Mouse (Mus musculus): ENCODE data around the gene Nkapd1.
"Not testable (repeated sequence)": the region's sequence is repeated elsewhere in the genome, so short reads cannot be mapped to it uniquely, and the experiment has no call there.

Gene Nkapd1

GRCm38 (mm10) chr9:50616766-50617603 lies at the start of gene Nkapd1, which contains the start of gene Pih1d2:
Gene Nkapd1, minus strand, starts transcription at chr9:50617464.
Gene Pih1d2, plus strand, starts transcription at chr9:50617321.
- peak; percentile 88 for DNase-seq (ENCODE audit: low spot score)

DNA sequence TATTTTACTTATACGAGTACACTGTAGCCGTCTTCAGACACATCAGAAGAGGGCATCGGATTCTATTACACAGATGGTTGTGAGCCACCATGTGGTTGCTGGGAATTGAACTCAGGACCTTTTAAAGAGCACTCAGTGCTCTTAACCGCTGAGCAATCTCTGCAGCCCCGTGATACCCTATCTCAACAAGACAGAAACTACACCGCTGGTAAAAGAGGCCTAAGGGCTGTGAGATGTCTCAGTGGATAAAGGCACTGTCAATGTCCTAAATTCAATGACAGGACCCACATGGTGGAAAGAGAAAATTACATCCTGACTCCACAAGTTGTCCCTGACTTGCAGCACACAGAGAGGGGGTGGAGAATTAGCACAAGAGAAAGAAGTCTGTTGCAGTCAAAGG lies 49.2 kb upstream of the Nkapd1 start:
- no peak for DNase-seq (ENCODE audit: low spot score)

GRCm38 (mm10) chr9:50664826-50665225 lies 47.6 kb upstream of the Nkapd1 start:
- DNase-seq (ENCODE audit: low spot score), result no peak

DNA sequence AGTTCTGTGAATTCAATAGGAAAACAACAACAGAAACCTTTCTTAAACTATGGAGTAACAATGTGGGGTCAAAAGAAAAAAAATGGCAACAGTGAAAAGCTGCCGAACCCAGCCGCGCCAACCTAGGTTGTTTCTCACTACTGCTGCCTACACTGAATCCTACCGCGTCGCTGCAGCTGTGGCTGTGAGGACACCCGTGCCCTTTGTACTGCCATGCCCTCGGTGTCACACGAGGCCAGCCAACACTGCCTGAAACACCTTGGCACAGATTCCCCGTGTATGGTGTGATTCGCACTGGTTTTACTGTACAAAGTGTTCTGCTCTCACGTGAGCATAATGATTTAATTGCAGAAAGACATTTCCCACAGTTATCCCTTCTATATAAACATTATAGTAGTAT lies 43.2 kb upstream of the Nkapd1 start:
- no peak for DNase-seq (ENCODE audit: low spot score)

DNA sequence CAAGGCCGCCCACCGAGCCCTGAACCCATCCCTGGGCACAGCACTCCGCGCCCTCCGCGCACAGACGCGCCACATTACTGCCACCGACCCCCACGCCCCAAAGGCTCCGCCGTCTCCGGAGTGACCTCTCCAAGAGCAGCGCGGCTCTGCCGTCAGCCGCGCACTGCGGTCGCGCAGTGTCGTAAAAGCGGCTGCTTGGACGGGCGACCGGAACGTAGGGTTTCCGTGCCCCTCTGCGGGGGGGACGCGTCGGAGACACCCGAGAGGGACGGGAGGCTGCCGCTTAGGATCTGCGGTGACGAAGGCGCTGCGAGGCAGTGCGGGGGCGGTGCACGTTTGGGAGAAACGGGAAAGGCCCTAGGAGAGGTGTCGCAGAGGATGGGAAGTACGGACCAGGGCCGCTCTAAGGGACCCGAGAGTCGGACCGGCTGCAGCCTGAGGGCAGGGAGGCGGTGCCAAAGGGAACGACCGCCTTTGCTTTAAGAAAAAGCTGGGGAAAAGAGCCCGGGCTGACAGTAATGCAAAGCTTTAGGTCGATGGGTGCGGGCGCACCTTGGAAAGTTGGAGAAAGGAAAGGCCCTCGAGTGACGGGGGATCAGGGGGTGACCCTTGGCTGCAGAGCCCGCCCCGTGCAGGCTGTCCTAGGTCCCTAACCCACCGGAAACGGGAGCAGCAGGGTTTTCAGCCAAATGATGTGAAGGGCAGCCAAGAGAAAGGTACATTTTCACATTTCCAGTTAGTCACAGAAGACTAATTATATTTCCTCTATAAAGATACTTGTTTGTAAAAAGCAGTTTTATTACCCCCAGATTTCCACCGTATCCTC lies 42.3 kb upstream of the Nkapd1 start, which contains the start of gene Dlat:
TSS of gene Dlat (minus strand) at position 389 of the 826 bp plus-strand sequence.
- peak; percentile 83 for DNase-seq (ENCODE audit: low spot score)

DNA sequence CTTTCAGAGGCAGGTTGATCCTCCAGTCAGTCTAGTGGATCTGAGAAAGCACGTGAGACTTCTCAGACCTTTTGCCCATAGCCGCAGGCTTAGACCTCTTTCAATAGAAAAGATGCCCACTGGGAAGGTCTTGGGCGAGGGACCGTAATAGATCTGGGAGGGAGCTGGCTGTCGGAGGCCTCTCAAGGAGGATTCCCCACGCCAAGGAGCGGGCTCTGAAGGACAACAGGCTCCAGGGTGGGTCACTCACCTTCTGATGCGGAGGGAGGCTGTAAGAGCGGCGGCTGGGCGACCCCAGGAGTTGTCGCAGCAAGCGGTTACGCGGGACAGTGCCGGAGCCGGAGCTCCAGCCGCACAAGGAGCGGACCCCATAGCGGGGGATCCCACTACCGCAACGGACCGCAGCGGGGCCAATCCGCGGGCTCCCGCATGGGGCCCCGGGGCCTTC lies 41.7 kb upstream of the Nkapd1 start:
- DNase-seq (ENCODE audit: low spot score), result no peak

- DNase-seq (ENCODE audit: low spot score), result no peak
Observed at GRCm38 (mm10) chr9:50658391-50658790, 41.1 kb upstream of the Nkapd1 start.

GRCm38 (mm10) chr9:50650503-50650902 lies 33.2 kb upstream of the Nkapd1 start:
- DNase-seq (ENCODE audit: low spot score), result no peak

DNA sequence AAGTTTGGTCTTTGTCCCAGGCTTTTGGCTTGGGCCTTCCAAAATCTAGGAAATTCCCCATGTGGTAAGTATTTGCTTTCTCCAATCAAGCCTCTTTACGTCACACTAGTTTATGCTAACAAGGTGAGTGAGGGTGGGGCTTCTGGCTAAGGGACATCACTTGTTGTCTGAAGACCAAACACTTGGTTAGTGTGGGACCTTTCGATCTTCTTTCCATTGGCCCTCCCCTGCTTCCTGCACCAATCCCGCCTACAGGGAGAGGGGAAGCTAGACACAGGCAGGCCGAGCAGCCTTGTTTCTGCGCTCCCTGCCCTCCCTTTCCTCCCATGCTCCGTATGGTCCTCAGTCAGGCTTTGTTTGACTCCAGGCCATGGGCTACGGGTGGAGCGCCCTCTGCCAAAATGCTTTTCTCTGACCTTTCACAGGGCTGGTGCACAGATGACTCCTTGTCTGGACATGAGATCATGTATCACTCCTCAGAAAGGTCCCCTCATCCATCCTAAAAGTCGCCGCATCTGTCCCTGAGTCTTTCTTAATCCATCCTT lies 29.6 kb upstream of the Nkapd1 start:
- DNase-seq (ENCODE audit: low spot score), result no peak

DNA sequence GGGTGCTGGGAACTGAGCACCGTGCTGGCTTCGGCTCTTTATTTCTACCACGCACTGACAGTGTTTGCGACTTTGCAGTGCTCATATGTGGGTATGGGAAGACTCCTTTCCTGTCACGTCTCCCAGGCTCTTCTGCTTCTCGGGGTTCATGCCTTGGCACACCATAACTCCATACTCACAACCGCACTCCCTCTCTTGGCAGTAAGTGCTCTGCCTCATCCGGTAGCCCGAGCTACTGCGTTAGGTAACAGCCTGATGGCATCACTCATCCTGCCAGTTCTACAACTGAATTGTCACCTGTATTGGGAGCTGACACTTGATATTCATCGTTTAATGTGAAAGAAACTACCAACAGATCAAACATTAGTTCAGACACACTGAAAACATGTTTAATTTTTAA lies 17.0 kb upstream of the Nkapd1 start:
- no peak for DNase-seq (ENCODE audit: low spot score)

DNA sequence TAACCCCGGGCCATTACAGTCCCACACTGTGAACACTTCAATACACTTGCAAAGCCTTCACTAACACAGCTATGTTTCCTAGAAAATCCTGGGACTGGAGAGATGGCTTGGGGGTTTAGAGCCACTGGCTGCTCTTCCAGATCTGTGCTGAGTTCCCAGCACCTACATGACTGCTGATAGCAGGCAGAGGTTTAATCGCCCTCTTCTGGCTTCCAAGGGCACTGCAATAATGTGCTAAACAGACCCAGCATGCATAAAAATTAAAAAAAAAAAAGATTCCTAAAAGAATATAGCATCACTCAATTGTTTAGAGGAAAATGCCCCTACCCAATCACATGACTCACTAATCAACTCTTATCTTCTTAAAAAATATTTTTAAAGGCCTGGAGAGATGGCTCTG lies 15.8 kb upstream of the Nkapd1 start:
- DNase-seq (ENCODE audit: low spot score), result no peak

DNA sequence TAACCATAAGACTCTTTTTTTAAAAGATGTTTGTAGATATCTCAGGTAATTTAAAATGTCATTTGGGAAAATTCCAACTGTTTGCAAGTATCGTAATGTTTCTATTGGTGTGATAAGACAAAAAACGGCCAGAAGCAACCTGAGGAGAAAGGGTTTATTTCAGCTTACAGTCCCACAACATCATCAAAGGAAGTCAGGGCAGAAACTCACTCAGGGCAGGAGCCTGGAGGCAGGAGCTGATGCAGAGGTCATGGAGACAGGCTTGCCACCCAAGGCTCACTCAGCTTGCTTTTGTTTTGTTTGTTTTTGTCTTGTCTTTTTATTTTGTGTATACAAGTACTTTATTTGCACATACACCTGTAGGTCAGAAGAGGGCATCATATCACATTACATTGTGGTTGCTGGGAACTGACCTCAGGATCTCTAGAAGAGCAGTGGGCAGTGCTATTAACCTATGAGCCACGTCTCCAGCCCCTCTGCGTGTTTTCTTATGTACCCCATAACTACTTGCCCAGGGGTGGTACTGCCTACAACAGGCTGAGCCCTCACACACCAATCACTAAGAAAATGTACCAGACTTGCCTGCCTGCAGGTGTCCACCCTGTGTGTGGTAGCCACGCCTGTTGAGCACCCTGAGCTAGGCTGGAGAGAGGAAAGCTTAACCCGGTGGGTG lies 14.9 kb upstream of the Nkapd1 start:
- DNase-seq (ENCODE audit: low spot score), result no peak

DNA sequence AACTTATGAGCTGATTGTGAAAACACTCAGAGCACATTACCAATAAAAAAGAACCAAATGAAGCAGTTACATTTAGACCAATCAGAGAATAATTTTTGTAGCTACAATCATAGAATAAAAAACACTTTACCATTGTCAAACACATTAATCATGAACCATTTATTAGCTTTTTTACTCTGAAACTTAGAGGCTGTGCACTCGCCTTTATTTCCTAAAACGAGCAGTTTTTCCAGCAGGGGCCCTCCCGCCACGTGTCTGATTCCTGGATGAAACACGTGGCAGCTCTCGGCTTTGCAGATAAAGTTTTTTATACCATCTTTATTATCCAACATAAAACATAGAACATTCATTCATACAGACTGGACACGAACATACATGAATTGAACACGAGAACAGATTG lies 13.6 kb upstream of the Nkapd1 start:
- not testable (repeated sequence) for DNase-seq (ENCODE audit: low spot score)

DNA sequence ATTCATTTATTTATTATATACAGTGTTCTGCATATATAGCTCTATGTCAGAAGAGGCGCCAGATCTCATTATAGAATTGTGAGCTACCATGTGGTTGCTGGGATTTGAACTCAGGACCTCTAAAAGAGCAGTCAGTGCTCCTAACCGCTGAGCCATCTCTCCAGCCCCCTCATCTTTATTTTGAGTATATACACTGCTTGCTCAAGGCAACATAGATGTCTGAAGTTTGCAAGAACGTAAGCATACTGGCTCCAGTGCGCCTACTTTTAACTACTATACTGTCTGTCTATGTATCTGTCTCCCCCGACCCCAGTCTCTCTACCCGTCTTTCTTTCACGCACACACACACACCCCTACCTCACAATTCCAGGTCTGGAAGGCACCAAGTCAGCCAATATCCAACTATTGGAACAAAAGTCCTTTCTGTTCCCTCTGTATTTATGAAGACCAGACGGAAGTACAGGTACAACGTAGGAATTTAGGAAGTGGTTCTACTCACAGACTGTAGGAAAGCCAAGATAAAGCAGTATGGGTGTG lies 598 bp upstream of the Nkapd1 start:
- no peak for DNase-seq (ENCODE audit: low spot score)

DNA sequence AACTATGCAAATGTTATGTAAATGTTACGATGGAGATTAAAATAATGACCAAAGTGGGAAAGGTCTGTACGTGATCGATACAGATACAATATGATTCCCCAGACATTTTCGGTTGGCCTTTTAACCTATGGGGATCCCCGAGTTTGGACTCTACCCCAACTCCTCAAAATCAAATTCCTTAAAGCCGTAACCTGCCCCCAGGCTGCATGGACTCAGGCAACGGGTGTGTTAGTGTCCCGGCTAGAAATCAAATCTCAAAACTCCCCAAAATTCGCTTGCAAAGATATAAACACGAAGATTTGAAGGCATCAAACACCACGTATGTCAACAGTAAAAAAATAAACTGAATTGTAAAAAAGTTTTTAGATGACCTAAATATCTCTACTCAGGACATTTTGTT lies 1.1 kb downstream of the Nkapd1 start:
- DNase-seq (ENCODE audit: low spot score), result no peak

DNA sequence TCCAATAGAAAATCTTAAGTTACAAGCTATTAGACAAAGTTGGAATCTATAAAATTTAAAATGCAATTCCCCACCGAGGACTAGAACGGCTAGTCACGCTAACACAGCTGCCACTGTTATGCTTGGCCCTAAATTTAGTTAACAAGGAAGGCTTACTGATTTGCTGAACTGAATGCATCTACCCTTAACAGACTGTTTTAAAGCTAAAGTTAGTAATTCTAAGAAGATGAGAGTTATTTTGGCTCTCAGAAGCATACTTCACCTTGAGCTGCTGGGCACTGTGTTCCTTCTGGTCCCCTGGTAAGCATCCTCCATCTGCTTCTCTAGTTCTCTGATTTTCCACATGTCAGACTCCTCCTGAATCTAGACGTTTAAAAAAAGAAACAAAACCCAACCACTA lies 5.1 kb downstream of the Nkapd1 start:
- DNase-seq (ENCODE audit: low spot score), result no peak

DNA sequence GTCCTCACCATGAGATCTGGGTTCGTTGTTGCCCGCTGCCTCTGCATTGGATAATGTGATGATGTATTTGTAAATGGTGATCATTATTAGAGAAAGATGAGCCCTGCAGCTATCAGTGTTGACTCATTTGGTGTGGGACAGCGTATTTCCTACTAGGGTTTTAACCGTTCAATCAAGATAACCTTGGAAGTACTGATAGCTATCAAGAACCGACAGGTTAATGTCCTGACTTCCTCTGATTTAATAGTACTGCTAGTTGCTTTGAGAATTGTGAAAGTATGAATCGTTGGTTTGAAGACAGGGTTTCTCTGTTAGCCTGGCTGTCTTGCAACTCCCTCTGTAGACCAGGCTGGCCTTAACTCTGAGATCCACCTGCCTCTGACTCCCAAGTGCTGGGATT lies 12.9 kb downstream of the Nkapd1 start:
- no peak for DNase-seq (ENCODE audit: low spot score)

DNA sequence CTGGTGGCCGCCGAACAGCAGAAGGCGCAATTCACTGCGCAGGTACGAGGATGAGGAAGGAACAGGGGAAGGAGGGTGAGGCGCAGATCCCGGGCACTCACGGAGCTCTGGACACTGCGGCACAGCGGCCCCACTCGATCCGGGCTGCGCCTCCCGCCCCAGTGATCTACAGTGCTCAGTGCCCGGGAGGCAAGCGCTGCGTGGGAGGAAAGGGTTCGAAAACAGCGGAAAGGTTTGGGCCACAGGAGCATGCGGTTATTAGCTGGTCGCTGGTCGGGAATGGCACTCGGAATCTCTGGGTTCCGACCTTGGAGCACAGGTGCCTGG lies 13.3 kb downstream of the Nkapd1 start:
- DNase-seq (ENCODE audit: low spot score), result no peak

- DNase-seq (ENCODE audit: low spot score), result peak; percentile 96
Observed at GRCm38 (mm10) chr9:50603189-50603997, 13.9 kb downstream of the Nkapd1 start, which contains the start of the genes Sdhd and Timm8b. Gene Sdhd, minus strand, starts transcription at chr9:50603812. Gene Timm8b, plus strand, starts transcription at chr9:50603910.

DNA sequence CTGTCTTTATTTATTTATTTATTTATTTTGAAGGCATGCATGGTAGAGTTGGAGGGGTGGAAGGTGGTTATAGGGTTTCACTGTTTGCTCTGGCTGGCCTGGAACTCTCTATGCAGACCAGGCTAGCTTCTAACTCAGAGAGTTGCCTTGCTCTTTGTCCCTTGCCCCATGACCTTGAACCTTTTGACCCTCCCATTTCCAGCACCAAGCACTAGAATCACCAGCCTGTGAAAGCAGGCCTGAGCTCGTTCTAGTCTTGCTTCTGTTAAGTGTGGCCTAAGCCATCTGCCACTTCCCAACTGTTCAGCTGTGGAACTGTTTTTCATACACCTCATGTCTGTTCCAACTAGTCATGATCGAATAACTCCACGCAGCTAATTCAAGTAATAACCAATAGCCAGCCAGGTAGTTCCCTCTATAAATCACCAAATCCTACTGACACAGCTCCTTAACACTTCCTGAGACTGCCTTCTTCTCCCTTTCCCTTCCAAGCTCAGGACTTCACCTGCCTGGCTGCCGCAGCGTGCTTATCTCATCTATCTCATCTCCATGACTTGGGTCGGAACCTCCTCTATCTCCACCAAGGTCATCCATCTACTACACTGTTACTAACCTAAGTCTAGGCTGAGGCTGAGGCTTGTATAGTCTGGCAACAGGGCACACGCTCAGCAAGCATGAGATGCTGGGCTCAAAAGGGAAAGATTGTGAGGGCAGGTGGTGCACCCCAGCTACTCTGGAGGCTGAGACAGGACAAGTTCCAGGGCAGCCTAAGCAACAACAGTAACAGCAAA lies 15.0 kb downstream of the Nkapd1 start:
- DNase-seq (ENCODE audit: low spot score), result no peak
